Mouse (Mus musculus) forebrain, embryonic 12.5 days (tissue): ENCODE results near the gene Cdc73. TPM values are rescaled to one million over a fixed set of nuclear protein-coding genes. Genes with fewer than 3 reads are reported as not detected.

ENCODE experiments used
- ATAC-seq: fragments of 200-750 bp; cut with Nextera tagmentation; 2 replicates; pipeline ENCODE4 v1.8.0; 2017; ENCODE audit warnings: moderate TSS enrichment; ENCODE audit not compliant: low FRiP score
- H3K27ac ChIP-seq: fragments of 300-500 bp; sonication (generic); 2 replicates; pipeline ENCODE4 v1.5.1; 2016; ENCODE audit warnings: mild to moderate bottlenecking
- H3K27me3 ChIP-seq: fragments of 300-500 bp; sonication (generic); 2 replicates; pipeline ENCODE4 v1.6.1; 2016; ENCODE audit warnings: mild to moderate bottlenecking
- H3K36me3 ChIP-seq: fragments of 300-500 bp; sonication (generic); replicated peaks from 2 replicates; pipeline ENCODE4 v1.6.1; 2016; ENCODE audit warnings: mild to moderate bottlenecking
- H3K4me1 ChIP-seq: fragments of 300-500 bp; sonication (generic); 2 replicates; pipeline ENCODE4 v1.6.1; 2016
- H3K4me2 ChIP-seq: fragments of 300-500 bp; sonication (generic); 2 replicates; pipeline ENCODE4 v1.6.1; 2016; ENCODE audit warnings: mild to moderate bottlenecking, moderate library complexity
- H3K4me3 ChIP-seq: fragments of 300-500 bp; sonication (generic); replicated peaks from 2 replicates; pipeline ENCODE4 v1.5.1; 2016; ENCODE audit warnings: mild to moderate bottlenecking
- H3K9ac ChIP-seq: fragments of 300-500 bp; sonication (generic); 2 replicates; pipeline ENCODE4 v1.6.1; 2016; ENCODE audit warnings: mild to moderate bottlenecking
- H3K9me3 ChIP-seq: fragments of 300-500 bp; sonication (generic); 2 replicates; pipeline ENCODE4 v1.6.1; 2016
- WGBS: fragments of 180-500 bp; shearing (Covaris S2); methylation state at CpG from one replicate; pipeline ENCODE4 v1.1.7; 2016; 5-methylcytosine and 5-hydroxymethylcytosine counted together
- polyA plus RNA-seq: library from polyadenylated mRNA; unstranded; fragments of >200 nt; fragmentation: Nextera tagmentation; extraction: Ambion mirVana; gene quantifications from 2 replicates; pipeline ENCODE4 v1.2.1, GENCODE M21; 2016

The Cdc73 gene
- 46.3 and 48.8 TPM in 2 replicates for polyA plus RNA-seq

DNA sequence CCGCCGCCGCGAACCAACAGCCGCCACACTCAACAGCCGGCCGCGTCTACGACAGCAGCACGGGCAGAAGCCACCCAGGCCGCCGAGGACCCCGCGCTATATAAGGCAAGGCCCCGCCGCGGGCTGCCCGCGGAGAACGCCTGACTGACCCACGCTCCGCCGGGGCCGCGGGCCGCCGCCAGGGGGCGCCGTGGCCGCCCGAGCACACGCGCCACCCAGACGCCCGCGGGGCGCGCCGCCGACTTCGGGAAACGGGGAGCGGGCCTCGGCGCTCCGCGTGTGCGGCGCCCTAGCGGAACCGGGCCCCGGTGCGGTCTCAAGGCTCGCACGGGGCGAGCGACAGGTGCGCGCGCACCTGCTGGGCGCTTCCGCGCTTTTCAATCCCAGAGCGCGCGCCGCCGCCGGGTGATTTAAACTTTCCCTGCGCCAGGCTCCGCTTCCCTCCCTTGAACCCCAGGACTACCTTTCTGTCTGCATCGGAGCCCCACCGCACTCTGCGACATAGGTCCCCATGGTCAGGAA, at the start of gene Cdc73:
Gene Cdc73, minus strand, starts transcription at position 153 of the 522 bp plus-strand sequence.
- H3K4me2 ChIP-seq = peak within 1 kb of the TSS; percentile 66
- H3K9me3 ChIP-seq = no peaks in the 10 kb centered on the region
- peaks cover 8% of the 10 kb centered on the region for H3K36me3 ChIP-seq
- peak within 1 kb of the TSS; percentile 78 for H3K4me3 ChIP-seq
- no peaks in the 10 kb centered on the region for H3K27me3 ChIP-seq
- peaks cover 13% of the 10 kb centered on the region for H3K4me1 ChIP-seq
- H3K27ac ChIP-seq = peak within 1 kb of the TSS; percentile 94
- WGBS = under 1% methylated on average over 68 of the region's 74 CpGs
- H3K9ac ChIP-seq = peak within 1 kb of the TSS; percentile 86
- ATAC-seq = peak; percentile 99

DNA sequence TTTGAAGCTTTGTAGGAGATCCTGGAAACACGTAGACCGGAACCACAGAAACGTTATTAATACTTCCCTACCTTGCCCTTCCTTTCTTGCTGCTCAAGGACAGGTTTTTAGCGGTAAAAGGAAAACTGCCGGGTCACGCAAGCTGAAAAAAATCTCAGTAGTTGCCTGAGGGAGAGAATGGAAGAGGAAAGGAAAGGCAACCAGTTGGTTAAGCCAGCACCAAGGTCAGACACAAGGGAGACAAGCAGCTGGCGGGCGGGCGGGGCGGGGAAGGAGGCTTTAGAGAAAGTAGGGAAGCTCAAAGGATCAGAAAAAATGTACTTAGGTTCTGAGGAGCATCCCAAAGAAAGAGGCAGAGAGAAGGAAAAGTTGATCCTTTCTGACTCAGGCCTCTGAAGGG, 43.2 kb upstream of the Cdc73 start:
- Histone ChIP-seq H3K9ac (no peak overlapping the region), H3K36me3 (peaks cover 44% of the 10 kb centered on the region)

DNA sequence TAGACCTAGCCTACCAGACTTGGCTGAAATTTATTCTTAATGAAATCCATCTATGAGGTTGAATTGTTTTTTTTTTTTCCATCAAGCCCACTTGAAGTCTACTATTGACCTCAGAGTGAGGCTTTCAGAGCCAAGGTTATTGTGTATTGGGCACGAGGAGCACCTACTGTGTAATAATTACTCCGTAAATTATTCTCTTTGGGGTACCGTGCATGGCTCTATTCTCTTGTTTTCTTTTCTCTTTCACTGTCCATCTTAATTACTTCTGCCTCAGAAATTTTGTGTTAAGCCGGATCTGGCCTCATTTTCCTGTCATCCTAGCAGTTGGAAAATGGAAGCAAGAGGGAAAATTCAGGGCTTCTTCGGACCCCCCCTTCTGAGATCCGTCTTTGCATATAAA, 39.5 kb upstream of the Cdc73 start:
- H3K9ac ChIP-seq = no peak overlapping the region
- H3K9me3 ChIP-seq = no peaks in the 10 kb centered on the region
- peak; percentile 49; the same call in 1 of the 2 replicates for ATAC-seq
- no peaks in the 10 kb centered on the region; the same call in 1 of the 2 replicates for H3K27me3 ChIP-seq
- no peak overlapping the region for H3K4me3 ChIP-seq
- H3K4me1 ChIP-seq = peaks cover 20% of the 10 kb centered on the region
- WGBS = 18% methylated on average over 6 of the region's 6 CpGs
- peak overlapping the region; percentile 78 for H3K27ac ChIP-seq
- peaks cover 29% of the 10 kb centered on the region for H3K36me3 ChIP-seq
- peak overlapping the region; percentile 17; the same call in 1 of the 2 replicates for H3K4me2 ChIP-seq

More for the DNA sequence above, 43.2 kb upstream of the Cdc73 start:
- Histone ChIP-seq H3K27me3 (no peaks in the 10 kb centered on the region), H3K4me3 (no peak overlapping the region), H3K4me1 (peaks cover 13% of the 10 kb centered on the region), H3K27ac (no peak overlapping the region), H3K9me3 (no peaks in the 10 kb centered on the region), H3K4me2 (no peak overlapping the region)
- no peak for ATAC-seq
- WGBS = 88% methylated on average over 10 of the region's 10 CpGs

DNA sequence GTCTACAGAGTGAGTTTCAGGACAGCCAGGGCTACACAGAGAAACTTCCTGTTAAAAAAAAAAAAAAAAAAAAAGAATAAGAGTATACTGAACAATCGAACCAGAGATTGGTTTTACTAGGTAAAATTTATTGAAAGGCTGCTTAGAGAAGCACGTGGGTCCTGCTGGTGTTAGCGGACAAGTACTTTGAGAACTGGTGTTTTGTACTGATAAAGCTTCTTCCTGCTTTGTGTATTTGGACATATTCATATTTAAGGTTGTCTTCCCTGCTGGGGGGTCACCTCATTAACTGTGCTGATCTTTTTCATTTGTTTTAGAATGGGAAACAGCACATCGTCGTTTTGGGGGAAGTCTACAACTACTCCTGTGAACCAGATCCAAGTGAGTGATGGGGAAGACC, 38.6 kb upstream of the Cdc73 start:
- H3K4me2 ChIP-seq = no peak overlapping the region
- no peaks in the 10 kb centered on the region; the same call in 1 of the 2 replicates for H3K27me3 ChIP-seq
- peaks cover 25% of the 10 kb centered on the region for H3K36me3 ChIP-seq
- no peak for ATAC-seq
- H3K9ac ChIP-seq = no peak overlapping the region
- H3K27ac ChIP-seq = no peak overlapping the region
- 79% methylated on average over 5 of the region's 5 CpGs for WGBS
- H3K4me1 ChIP-seq = peaks cover 20% of the 10 kb centered on the region
- H3K9me3 ChIP-seq = no peaks in the 10 kb centered on the region
- no peak overlapping the region for H3K4me3 ChIP-seq

DNA sequence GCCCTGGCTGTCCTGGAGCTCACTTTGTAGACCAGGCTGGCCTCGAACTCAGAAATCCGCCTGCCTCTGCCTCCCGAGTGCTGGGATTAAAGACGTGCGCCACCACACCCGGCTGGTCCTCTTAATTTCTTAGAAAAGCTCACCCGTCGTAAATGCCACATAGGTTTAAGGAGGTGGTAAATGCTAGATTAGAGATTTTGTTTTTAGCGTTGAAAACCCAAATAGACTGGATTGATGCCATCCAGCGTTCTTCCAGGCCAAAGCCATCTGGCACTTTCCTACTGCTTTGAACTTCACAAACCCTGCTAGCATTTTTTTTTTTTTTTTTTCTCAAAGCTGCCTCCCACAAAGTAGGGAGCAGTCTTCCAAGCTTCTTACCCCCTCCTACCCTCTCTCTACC, 37.9 kb upstream of the Cdc73 start:
- peaks cover 20% of the 10 kb centered on the region for H3K4me1 ChIP-seq
- no peak overlapping the region for H3K27ac ChIP-seq
- H3K4me2 ChIP-seq = peak overlapping the region; percentile 65; the same call in 1 of the 2 replicates
- ATAC-seq = no peak
- H3K4me3 ChIP-seq = no peak overlapping the region
- no peaks in the 10 kb centered on the region; the same call in 1 of the 2 replicates for H3K27me3 ChIP-seq
- peaks cover 20% of the 10 kb centered on the region for H3K36me3 ChIP-seq
- WGBS = 89% methylated on average over 9 of the region's 10 CpGs
- H3K9me3 ChIP-seq = no peaks in the 10 kb centered on the region
- H3K9ac ChIP-seq = no peak overlapping the region

DNA sequence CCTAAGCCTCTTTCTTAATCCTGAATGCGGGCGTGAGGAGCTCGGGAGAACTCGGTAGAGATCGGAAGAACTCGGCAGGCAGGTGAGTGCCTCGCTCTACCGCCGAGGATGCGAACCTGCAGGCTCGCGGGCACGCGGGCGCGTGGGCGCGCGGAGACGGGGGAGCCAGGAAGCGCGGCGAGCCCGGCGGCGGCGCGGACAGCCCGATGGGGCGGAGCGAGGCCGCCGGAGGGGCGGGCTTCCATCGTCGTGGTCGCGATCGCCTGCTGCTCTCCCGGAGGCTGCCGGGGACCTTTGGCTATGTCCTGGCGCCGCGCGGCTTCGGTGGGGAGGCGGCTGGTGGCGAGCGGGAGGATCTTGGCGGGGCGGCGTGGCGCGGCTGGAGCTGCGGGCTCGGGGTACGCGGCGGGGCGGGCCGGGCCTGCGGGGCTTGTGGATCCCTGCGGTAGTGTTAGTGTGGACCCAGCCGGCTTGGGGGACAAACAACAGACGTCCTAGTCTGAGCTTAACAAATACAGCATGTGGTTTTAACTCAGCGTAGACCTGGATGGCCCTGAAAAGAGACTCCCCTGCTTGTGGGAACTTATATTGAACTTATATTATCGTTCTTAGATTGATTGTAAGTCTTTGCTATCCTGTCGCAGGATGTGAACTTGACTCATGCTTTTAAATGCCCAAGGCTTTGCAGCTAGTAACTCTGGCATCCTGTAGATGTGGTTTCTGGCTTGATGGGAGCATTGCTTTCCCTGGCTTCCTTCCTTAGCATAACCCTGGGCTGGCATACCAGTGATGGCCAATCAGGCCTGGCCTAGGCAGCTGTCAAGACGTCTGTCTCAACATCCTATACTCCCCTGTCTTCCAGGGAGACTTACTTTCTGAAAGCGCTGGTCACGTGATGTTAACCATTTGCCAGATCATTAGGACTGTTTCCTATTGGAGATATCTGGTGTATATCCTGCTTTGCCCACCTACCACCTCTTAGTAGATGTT, 37.0 kb upstream of the Cdc73 start:
- H3K27ac ChIP-seq = peak overlapping the region; percentile 92
- H3K27me3 ChIP-seq = no peaks in the 10 kb centered on the region; the same call in 1 of the 2 replicates
- H3K4me1 ChIP-seq = peaks cover 20% of the 10 kb centered on the region
- H3K9ac ChIP-seq = peak overlapping the region; percentile 81
- peak; percentile 93 for ATAC-seq
- H3K4me3 ChIP-seq = peak overlapping the region; percentile 73
- peaks cover 13% of the 10 kb centered on the region for H3K36me3 ChIP-seq
- no peaks in the 10 kb centered on the region for H3K9me3 ChIP-seq
- WGBS = under 1% methylated on average over 71 of the region's 71 CpGs
- H3K4me2 ChIP-seq = peak overlapping the region; percentile 65

DNA sequence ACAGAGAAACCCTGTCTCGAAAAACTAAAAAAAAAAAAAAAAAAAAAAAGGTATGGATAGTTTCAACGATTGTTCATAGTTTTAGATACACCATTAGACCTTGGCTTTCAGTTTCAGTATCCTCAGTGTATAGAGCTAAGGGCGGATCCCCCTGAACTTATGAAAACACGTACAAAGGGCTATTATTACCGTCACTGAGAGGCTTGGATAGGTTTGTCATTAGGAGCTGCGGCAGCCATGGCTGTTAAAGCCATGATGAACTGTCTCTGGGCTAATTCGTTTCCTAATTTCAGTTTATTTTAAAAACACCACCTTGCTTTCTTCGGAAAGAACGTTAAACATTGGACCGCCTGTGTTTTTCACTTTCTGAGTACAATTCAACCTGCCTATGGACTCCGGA, 36.1 kb upstream of the Cdc73 start:
- peak overlapping the region; percentile 73 for H3K4me3 ChIP-seq
- no peaks in the 10 kb centered on the region for H3K9me3 ChIP-seq
- H3K9ac ChIP-seq = peak overlapping the region; percentile 81
- ATAC-seq = no peak
- H3K27ac ChIP-seq = peak overlapping the region; percentile 92; the same call in 1 of the 2 replicates
- peak overlapping the region; percentile 65 for H3K4me2 ChIP-seq
- H3K27me3 ChIP-seq = no peaks in the 10 kb centered on the region; the same call in 1 of the 2 replicates
- H3K4me1 ChIP-seq = peaks cover 20% of the 10 kb centered on the region
- peaks cover 10% of the 10 kb centered on the region for H3K36me3 ChIP-seq
- WGBS = 24% methylated on average over 11 of the region's 11 CpGs

DNA sequence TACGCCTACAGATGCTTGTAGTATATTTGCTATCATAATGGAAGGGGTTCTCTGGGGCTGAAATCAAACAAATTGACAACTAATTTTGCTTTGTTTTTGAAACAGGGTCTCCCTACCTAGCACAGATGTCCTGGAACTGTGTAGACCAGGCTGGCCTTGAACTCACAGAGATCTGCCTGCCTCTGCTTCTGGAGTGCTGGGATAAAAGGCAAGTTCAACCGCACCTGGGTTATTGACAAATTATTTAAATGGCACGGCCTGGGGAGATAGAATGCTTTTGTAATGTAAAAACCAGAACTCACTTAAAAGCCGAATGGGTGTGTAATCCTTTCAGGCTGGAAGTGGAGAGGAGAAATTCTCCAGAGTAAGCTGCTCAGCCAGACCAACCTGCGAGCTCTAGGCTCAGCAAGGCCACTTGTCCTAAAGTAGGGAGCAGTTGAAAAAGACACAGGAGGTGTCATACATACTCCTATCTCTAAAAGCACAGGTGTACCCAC, 31.3 kb upstream of the Cdc73 start:
- H3K4me1 ChIP-seq = no peaks in the 10 kb centered on the region
- no peak overlapping the region for H3K9ac ChIP-seq
- H3K9me3 ChIP-seq = no peaks in the 10 kb centered on the region
- no peak overlapping the region for H3K27ac ChIP-seq
- no peak for ATAC-seq
- H3K4me2 ChIP-seq = no peak overlapping the region
- no peak overlapping the region for H3K4me3 ChIP-seq
- 73% methylated on average over 5 of the region's 5 CpGs for WGBS
- no peaks in the 10 kb centered on the region; the same call in 1 of the 2 replicates for H3K27me3 ChIP-seq
- H3K36me3 ChIP-seq = no peaks in the 10 kb centered on the region

DNA sequence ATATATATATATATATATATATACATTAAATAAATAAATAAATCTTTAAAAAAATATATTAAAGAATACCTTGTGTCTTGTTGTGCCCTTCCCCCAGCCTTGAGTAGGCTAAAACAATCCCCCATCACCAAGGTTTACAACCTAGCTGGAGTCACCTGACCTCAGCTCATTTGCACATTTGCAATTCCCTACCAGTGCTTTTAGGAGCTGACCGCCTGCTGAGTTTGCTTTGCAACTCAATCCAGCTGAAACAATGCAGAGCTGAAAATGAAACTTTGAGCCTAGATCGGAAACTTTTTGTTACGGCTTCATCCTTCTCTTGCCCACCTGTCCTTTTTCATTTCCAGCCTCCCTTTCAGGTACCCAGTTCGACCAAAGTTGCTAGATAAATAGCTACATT, 29.0 kb upstream of the Cdc73 start:
- no peaks in the 10 kb centered on the region for H3K36me3 ChIP-seq
- H3K4me2 ChIP-seq = no peak overlapping the region
- H3K27me3 ChIP-seq = no peaks in the 10 kb centered on the region
- no peak overlapping the region for H3K9ac ChIP-seq
- H3K27ac ChIP-seq = no peak overlapping the region
- H3K9me3 ChIP-seq = no peaks in the 10 kb centered on the region
- no peaks in the 10 kb centered on the region for H3K4me1 ChIP-seq
- H3K4me3 ChIP-seq = no peak overlapping the region
- no peak for ATAC-seq
- 42% methylated on average over 4 of the region's 4 CpGs for WGBS

DNA sequence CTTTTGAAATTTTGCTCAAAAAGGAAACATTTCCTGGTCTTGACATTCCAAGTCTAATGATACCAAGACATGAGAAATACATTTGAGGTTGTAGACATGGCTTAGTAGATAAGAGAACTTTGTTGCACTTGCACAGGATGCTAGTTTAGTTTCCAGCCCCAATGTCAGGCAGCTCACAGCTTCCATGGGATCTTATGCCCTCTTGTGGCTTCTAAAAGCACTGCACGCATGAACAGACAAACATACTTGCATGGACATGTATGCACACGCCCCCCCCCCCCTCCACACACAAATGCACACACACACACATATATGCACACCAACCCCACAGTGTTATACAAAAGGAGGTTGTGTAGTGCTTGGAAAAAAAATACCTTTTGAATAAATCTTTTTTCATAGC, 28.2 kb upstream of the Cdc73 start:
- no peaks in the 10 kb centered on the region for H3K36me3 ChIP-seq
- ATAC-seq = no peak
- no peak overlapping the region for H3K4me3 ChIP-seq
- no peaks in the 10 kb centered on the region for H3K27me3 ChIP-seq
- H3K27ac ChIP-seq = no peak overlapping the region
- H3K4me1 ChIP-seq = no peaks in the 10 kb centered on the region
- H3K9ac ChIP-seq = no peak overlapping the region
- no peak overlapping the region for H3K4me2 ChIP-seq
- 86% methylated on average over 2 of the region's 2 CpGs for WGBS
- H3K9me3 ChIP-seq = no peaks in the 10 kb centered on the region

DNA sequence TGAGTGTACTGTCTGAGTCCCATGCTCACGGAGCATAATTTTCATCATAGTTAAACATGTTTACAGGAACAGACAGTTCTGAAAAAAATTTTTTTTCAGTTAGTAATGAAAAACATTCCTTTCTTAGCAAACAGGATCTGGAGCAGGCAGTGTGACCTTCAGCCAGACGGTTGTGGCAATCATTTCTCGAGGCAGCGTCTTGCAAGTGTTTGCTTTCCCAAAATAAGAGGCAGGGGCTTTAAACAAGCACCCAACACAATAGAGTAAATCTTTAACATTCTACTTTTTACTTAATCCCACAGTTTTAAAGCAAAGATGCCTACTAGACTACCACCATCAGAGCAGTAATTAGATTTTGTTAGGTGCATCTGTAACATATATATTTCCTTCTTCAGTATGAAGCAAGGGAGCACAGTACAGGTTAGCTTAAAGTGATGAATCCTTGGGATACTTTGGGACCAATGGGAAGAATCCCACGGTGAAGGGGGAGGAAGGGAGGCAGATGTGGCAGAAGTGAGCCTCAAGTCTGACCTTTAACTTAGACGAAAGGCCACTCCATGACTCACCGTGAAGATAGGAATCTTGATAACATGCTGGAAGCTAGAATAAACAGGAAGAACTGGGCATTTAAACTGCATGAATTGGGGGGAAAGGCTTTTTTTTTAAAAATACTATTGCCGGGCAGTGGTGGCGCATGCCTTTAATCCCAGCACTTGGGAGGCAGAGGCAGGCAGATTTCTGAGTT, 25.2 kb upstream of the Cdc73 start:
- H3K4me3 ChIP-seq = no peak overlapping the region
- H3K36me3 ChIP-seq = no peaks in the 10 kb centered on the region
- H3K4me2 ChIP-seq = no peak overlapping the region
- no peaks in the 10 kb centered on the region for H3K4me1 ChIP-seq
- no peak overlapping the region for H3K27ac ChIP-seq
- H3K9me3 ChIP-seq = no peaks in the 10 kb centered on the region
- ATAC-seq = no peak
- H3K27me3 ChIP-seq = no peaks in the 10 kb centered on the region
- 80% methylated on average over 9 of the region's 9 CpGs for WGBS
- no peak overlapping the region for H3K9ac ChIP-seq
